Mouse (Mus musculus) bone marrow, adult 2 months (tissue): ENCODE measurements around the gene Abcb4.

Experiments used
- CTCF ChIP-seq: fragments of 200-500 bp; IDR thresholded peaks from 2 replicates; pipeline ENCODE4 v1.5.1; 2011; ENCODE audit warnings: low read length, control low read depth; ENCODE audit not compliant: control insufficient read depth, insufficient read depth
- POLR2A ChIP-seq: fragments of 200-500 bp; IDR thresholded peaks from 2 replicates; pipeline ENCODE4 v1.6.1; 2011; ENCODE audit warnings: low read depth, mild to moderate bottlenecking, control low read depth, low read length, borderline replicate concordance; ENCODE audit not compliant: control insufficient read depth

GRCm38 (mm10) chr5:8991626-8992025 is 98.1 kb downstream of the Abcb4 start:
- no peak for TF ChIP-seq CTCF
- no peak for TF ChIP-seq POLR2A
